7 mouse cellular contexts compared by ENCODE assay signal in the genomic region with DNA sequence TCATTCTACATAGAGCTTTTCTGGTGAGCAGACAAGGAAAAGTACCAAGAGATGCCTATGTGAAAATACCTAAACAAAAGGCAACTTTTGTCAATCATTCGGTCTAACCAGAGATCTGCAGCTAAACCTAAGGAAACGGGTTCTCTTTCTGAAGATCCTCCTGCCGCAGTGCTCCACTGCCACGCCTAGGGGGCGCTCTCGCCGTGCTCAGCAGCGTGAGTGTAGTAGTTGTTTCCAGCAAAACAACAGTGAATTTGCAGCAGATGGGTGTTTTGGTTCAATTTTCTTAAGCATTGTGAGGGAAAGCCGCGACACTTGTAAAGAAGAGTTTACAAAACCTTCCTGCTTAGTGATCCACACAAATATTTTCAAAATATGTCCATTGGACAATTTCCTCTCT.
A peak's percentile ranks its signal among the peaks of the same experiment; 100 is the strongest.
DNase-seq lines count a peak whose midpoint lies in the region; ATAC-seq and TF ChIP-seq lines count a peak whose summit lies in the region.

No protein-coding gene starts in this region.

- ATAC-seq in midbrain, embryonic 12.5 days (ENCODE audit: low FRiP score, low read depth) = peak; percentile 47; the same call in 1 of the 2 replicates

- H3K79me2 ChIP-seq in CH12.LX (replicated peaks; ENCODE audit: control insufficient read depth, extremely low read depth, insufficient read depth, poor library complexity, severe bottlenecking) = no peaks in the 10 kb centered on the region

- H3K27ac ChIP-seq in CH12.LX (ENCODE audit: insufficient read depth, low read depth) = no peak overlapping the region
- no peak overlapping the region for H3K27ac ChIP-seq in left cerebral cortex, adult 2 months
- H3K27ac ChIP-seq in midbrain, embryonic 12.5 days (replicated peaks) = peak overlapping the region; percentile 60; the same call in 1 of the 2 replicates
- no peak overlapping the region for H3K27ac ChIP-seq in testis, adult 2 months (ENCODE audit: control insufficient read depth, insufficient read depth, low read depth, low read length)

- H3K9ac ChIP-seq in CH12.LX (ENCODE audit: insufficient read depth, low read depth) = no peak overlapping the region; the same call in 1 of the 2 replicates
- no peak overlapping the region; the same call in 1 of the 2 replicates for H3K9ac ChIP-seq in midbrain, embryonic 12.5 days (replicated peaks)

- no peaks in the 10 kb centered on the region for H3K4me1 ChIP-seq in CH12.LX (ENCODE audit: control insufficient read depth in 1 of 2, insufficient read depth in 2 of 2)
- peaks cover 15% of the 10 kb centered on the region for H3K4me1 ChIP-seq in midbrain, embryonic 12.5 days
- no peaks in the 10 kb centered on the region for H3K4me1 ChIP-seq in testis, adult 2 months (ENCODE audit: control insufficient read depth, insufficient read depth, low read length)

- dilution Hi-C loops in CH12.LX (cut with MboI; ENCODE audit: extremely low pct_ligation_motif_present, extremely low pct_unique_long_range_greater_than_20kb, low sequenced_read_pairs) = no loop called here

- H3K4me3 ChIP-seq in CH12.LX (replicated peaks in 1 of 3; ENCODE audit: low read depth in 2 of 3, low read length in 2 of 3, poor library complexity in 1 of 3) = no peak overlapping the region
- H3K4me3 ChIP-seq in left cerebral cortex, adult 2 months = peak overlapping the region; percentile 11; the same call in 1 of the 2 replicates
- H3K4me3 ChIP-seq in midbrain, embryonic 12.5 days = no peak overlapping the region
- no peak overlapping the region for H3K4me3 ChIP-seq in testis, adult 2 months (ENCODE audit: control insufficient read depth, low read depth, low read length)

- TF ChIP-seq EP300 in CH12.LX (IDR thresholded peaks at IDR 0.05; ENCODE audit: low read length) = no peak

- TF ChIP-seq RAD21 in CH12.LX (IDR thresholded peaks at IDR 0.05; ENCODE audit: low read depth, low read length) = peak; percentile 74

- DNase-seq in CH12.LX (ENCODE audit: extremely low read depth) = peak; percentile 45
- DNase-seq in Muller cell, postnatal 12 days (ENCODE audit: inconsistent ontology term) = peak; percentile 35
- DNase-seq in cerebellum, postnatal 14 days = peak; percentile 88
- peak; percentile 74 to 86 for DNase-seq in frontal cortex, postnatal 36 days (ENCODE audit: low spot score in 2 of 2)
- peak; percentile 68 to 81 for DNase-seq in left cerebral cortex, adult 2 months (ENCODE audit: extremely low spot score in 1 of 2, low spot score in 2 of 2)

- TF ChIP-seq POLR2A in CH12.LX (IDR thresholded peaks at IDR 0.05; ENCODE audit: low read depth, low read length) = no peak
- no peak for TF ChIP-seq POLR2A in testis, adult 2 months (IDR thresholded peaks at IDR 0.05; ENCODE audit: control insufficient read depth, low read depth, low read length)

- intact Hi-C loops in left cerebral cortex, adult 2 months (cut with DNase I) = loop anchor here (1.0 to 2.0 kb wide), 2 partner anchors 341 to 388 kb away; no protein-coding TSS in a partner anchor

- no peaks in the 10 kb centered on the region for H3K36me3 ChIP-seq in CH12.LX (replicated peaks in 1 of 2; ENCODE audit: control insufficient read depth in 1 of 2, insufficient read depth in 1 of 2, low read length in 1 of 2)
- H3K36me3 ChIP-seq in midbrain, embryonic 12.5 days = no peaks in the 10 kb centered on the region
- H3K36me3 ChIP-seq in testis, adult 2 months (ENCODE audit: control insufficient read depth, insufficient read depth, low read length) = no peaks in the 10 kb centered on the region

- H3K9me3 ChIP-seq in CH12.LX (replicated peaks; ENCODE audit: low read length) = peaks cover 2% of the 10 kb centered on the region
- H3K9me3 ChIP-seq in midbrain, embryonic 12.5 days = no peaks in the 10 kb centered on the region

- peaks cover 53% of the 10 kb centered on the region for H3K27me3 ChIP-seq in CH12.LX (replicated peaks)
- no peaks in the 10 kb centered on the region for H3K27me3 ChIP-seq in midbrain, embryonic 12.5 days
- H3K27me3 ChIP-seq in testis, adult 2 months (ENCODE audit: control insufficient read depth, insufficient read depth, low read length) = no peaks in the 10 kb centered on the region

- WGBS in midbrain, embryonic 12.5 days = 9% methylated on average over 10 of the region's 10 CpGs

- in situ Hi-C loops in CH12.LX (cut with MboI; ENCODE audit: low pct_ligation_motif_present, low pct_unique_long_range_greater_than_20kb, low sequenced_read_pairs) = loop anchor here (25.0 kb wide), 1 partner anchor 332 kb away; the partner anchor contains the start of gene Onecut1

- TF ChIP-seq CTCF in CH12.LX (conservative IDR thresholded peaks at IDR 0.05 in 1 of 2, IDR thresholded peaks at IDR 0.05 in 1 of 2; ENCODE audit: low read depth in 2 of 2, low read length in 2 of 2) = peak; percentile 78 to 91
- TF ChIP-seq CTCF in left cerebral cortex, adult 2 months (IDR thresholded peaks at IDR 0.05) = peak; percentile 98
- peak; percentile 98 for TF ChIP-seq CTCF in testis, adult 2 months (IDR thresholded peaks at IDR 0.05; ENCODE audit: control insufficient read depth, insufficient read depth, insufficient replicate concordance, low read depth, low read length)

- H3K4me2 ChIP-seq in CH12.LX (ENCODE audit: insufficient read depth, low read depth, poor library complexity, severe bottlenecking) = peak overlapping the region; percentile 44; the same call in 1 of the 2 replicates
- peak overlapping the region; percentile 34; the same call in 1 of the 2 replicates for H3K4me2 ChIP-seq in midbrain, embryonic 12.5 days (replicated peaks)

TF ChIP-seq in CH12.LX, 34 proteins besides CTCF, POLR2A, EP300 and RAD21:
- TF ChIP-seq NELFE (IDR thresholded peaks at IDR 0.05; ENCODE audit: low read depth, low read length) (0 out of 2 replicates have a peak, but pooled peaks have one; percentile 16), HCFC1 (IDR thresholded peaks at IDR 0.05; ENCODE audit: low read depth, low read length) (no peak), SMC3 (IDR thresholded peaks at IDR 0.05; ENCODE audit: low read depth, low read length) (peak; percentile 65), RCOR1 (conservative IDR thresholded peaks at IDR 0.05; ENCODE audit: low read depth, low read length) (no peak), ZNF384 (IDR thresholded peaks at IDR 0.05; ENCODE audit: low read depth, low read length) (no peak), KAT2A (IDR thresholded peaks at IDR 0.05; ENCODE audit: insufficient replicate concordance, low read length) (no peak), USF2 (conservative IDR thresholded peaks at IDR 0.05; ENCODE audit: low read depth, low read length) (no peak), TCF12 (IDR thresholded peaks at IDR 0.05; ENCODE audit: low read depth, low read length) (no peak)
TF ChIP-seq in CH12.LX: peak in this region for 2.

Comparison
In these comparisons a context has a peak if more than half of its experiments do, and no peak if none do; other contexts are left out.
1. DNase-seq: peak in every context shown above with its lines; median percentile 88 in cerebellum, postnatal 14 days; 80 in frontal cortex, postnatal 36 days; 74 in left cerebral cortex, adult 2 months; 45 in CH12.LX; 35 in Muller cell, postnatal 12 days.